Mouse (Mus musculus) activated CD4-positive, CD25-positive, alpha-beta regulatory T cell, adult 4 months (primary cell): ENCODE measurements around the gene Vmn1r93. TPM values are rescaled to one million over a fixed set of nuclear protein-coding genes. Genes with fewer than 3 reads are reported as not detected.
"Not testable (repeated sequence)": the region's sequence is repeated elsewhere in the genome, so short reads cannot be mapped to it uniquely, and the experiment has no call there.

Experiments used
- ATAC-seq: one replicate; pipeline ENCODE4 v1.8.0; 2017
- polyA plus RNA-seq, 2 experiments: library from polyadenylated mRNA; unstranded; fragments of 100-300 nt; shearing (Covaris generic); gene quantifications; one replicate each; pipeline ENCODE4 v1.2.1; 2017

Gene Vmn1r93
- not detected for polyA plus RNA-seq

DNA sequence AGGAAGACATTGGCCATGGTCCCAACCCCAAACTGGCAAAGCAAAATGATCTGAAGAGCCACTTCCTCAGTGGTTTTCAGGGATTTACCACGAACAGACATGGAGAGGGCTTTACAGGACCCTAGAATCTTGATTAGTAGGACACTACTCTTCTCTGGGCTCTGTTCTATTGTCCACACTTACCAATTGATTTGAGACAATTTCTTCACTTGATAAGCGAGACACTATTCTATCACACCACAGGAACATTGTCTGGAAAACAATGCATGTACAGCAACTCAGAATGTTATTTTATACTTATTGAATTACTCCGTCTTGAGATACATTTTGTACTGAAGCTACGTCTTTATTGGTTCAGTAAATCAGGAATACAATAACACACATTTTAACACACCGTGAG lies at the start of gene Vmn1r93:
Gene Vmn1r93, minus strand, starts transcription at position 101 of the 400 bp plus-strand sequence.
- not testable (repeated sequence) for ATAC-seq

DNA sequence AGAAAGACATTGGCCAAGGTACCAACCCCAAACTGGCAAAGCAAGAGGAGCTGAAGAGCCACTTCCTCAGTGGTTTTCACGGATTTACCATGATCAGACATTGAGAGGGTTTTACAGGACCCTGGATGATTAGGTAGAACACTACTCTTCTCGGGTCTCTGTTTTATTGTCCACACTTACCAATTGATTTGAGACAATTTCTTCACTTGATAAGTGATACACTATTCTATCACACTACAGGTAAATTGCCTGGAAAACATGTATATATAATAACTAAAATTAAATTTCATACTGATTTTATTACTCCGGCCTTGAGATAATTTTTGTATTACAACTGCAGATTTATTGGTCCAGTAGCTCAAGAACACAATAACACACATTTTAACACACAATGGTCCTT lies 29.4 kb upstream of the Vmn1r93 start, which contains the start of gene Vmn1r94:
Gene Vmn1r94, minus strand, starts transcription at position 101 of the 400 bp plus-strand sequence.
- ATAC-seq, result not testable (repeated sequence)

DNA sequence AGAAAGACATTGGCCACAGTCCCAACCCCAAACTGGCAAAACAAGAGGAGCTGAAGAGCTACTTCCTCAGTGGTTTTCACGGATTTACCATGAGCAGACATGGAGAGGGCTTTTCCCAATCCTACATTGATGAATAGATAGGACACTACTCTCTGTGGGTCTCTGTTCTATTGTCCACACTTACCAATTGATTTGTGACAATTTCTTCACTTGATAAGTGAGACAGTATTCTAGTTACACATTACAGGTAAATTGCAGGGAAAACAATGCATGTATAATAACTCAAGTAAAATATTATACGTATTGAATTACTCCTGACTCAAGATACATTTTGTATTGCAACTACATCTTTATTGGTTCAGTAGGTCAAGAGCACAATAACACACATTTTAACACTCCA lies 16.4 kb downstream of the Vmn1r93 start, which contains the start of gene Gm16442:
Gene Gm16442, minus strand, starts transcription at position 101 of the 400 bp plus-strand sequence.
- ATAC-seq, result not testable (repeated sequence)

DNA sequence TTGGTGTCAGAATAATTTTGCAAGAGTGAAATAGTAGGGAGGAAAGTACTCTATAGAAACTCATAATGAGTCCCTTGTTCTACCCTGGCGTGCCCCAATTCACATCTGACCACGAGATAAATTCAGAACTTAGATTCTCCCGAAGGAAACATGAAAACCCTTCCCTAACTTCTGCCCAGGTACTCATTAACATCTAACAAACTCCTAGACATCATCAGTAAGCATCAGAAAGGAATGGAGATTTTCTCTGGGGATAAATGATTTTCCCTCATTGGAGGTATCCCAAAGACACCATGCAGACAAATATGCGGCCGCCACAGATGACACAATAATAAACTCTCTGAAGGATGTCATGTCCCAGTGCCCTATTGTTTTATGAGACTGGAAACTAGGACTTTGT lies 39.5 kb downstream of the Vmn1r93 start, which contains the start of gene Vmn1r91:
Gene Vmn1r91, plus strand, starts transcription at position 301 of the 400 bp plus-strand sequence.
- ATAC-seq, result not testable (repeated sequence)

Other genes with a start within 250 kb of the Vmn1r93 start
- gene Pvr, start 217.9 kb downstream of the Vmn1r93 start, polyA plus RNA-seq, result 10 to 100 TPM; 17.4 to 24.1 TPM
- 1 to 10 TPM; 7.5 to 8.9 TPM for gene Igsf23, start 188.3 kb downstream of the Vmn1r93 start, polyA plus RNA-seq
- not detected for gene Ceacam20, start 173.7 kb downstream of the Vmn1r93 start, polyA plus RNA-seq
- gene Nlrp9b, start 147.6 kb downstream of the Vmn1r93 start, polyA plus RNA-seq, result not detected
- gene Vmn1r91, start 39.4 kb downstream of the Vmn1r93 start, polyA plus RNA-seq, result under 1 TPM in 1 of 2 experiments, not detected in 1; 0.24 TPM
- not detected for gene Gm16442, start 16.5 kb downstream of the Vmn1r93 start, polyA plus RNA-seq
- not detected for gene Vmn1r94, start 29.3 kb upstream of the Vmn1r93 start, polyA plus RNA-seq
- not detected for gene Vmn1r95, start 54.6 kb upstream of the Vmn1r93 start, polyA plus RNA-seq
- not detected for gene Gm6164, start 66.5 kb upstream of the Vmn1r93 start, polyA plus RNA-seq
- gene Gm4498, start 94.7 kb upstream of the Vmn1r93 start, polyA plus RNA-seq, result not detected
- not detected for gene Gm5890, start 123.7 kb upstream of the Vmn1r93 start, polyA plus RNA-seq
- not detected for gene Gm4133, start 195.0 kb upstream of the Vmn1r93 start, polyA plus RNA-seq
- gene Gm5728, start 236.3 kb upstream of the Vmn1r93 start, polyA plus RNA-seq, result not detected